Mouse (Mus musculus) liver, adult 2 months (tissue): Measurements from ENCODE around the gene Adh1. TPM values are rescaled to one million over a fixed set of nuclear protein-coding genes. Genes with fewer than 3 reads are reported as not detected.

Experiments
- DNase-seq: peaks from one replicate; pipeline ENCODE4 v3.0.0-alpha.2; 2011; ENCODE audit warnings: low read depth, low spot score; ENCODE audit errors: extremely low read depth
- H3K27ac ChIP-seq: fragments of 200-500 bp; replicated peaks from 2 replicates; pipeline ENCODE4 v1.5.1; 2012; ENCODE audit warnings: low read depth, mild to moderate bottlenecking, control low read depth, inconsistent platforms, low read length; ENCODE audit not compliant: insufficient read depth
- H3K27me3 ChIP-seq: fragments of 200-500 bp; 2 replicates; pipeline ENCODE4 v1.6.1; 2012; ENCODE audit warnings: mild to moderate bottlenecking, moderate library complexity, low read length, inconsistent platforms; ENCODE audit not compliant: control insufficient read depth, insufficient read depth
- H3K36me3 ChIP-seq: fragments of 200-500 bp; 2 replicates; pipeline ENCODE4 v1.6.1; 2012; ENCODE audit warnings: low read length, inconsistent platforms; ENCODE audit not compliant: control insufficient read depth, insufficient read depth
- H3K4me1 ChIP-seq: fragments of 200-500 bp; 2 replicates; pipeline ENCODE4 v1.6.1; 2011; ENCODE audit warnings: low read length; ENCODE audit not compliant: control insufficient read depth, insufficient read depth
- H3K4me3 ChIP-seq: fragments of 200-500 bp; 2 replicates; pipeline ENCODE4 v1.5.1; 2011; ENCODE audit warnings: low read depth, mild to moderate bottlenecking, control low read depth, low read length, moderate library complexity; ENCODE audit not compliant: insufficient read depth
- H3K79me2 ChIP-seq: fragments of 200-500 bp; 2 replicates; pipeline ENCODE4 v1.6.1; 2012; ENCODE audit warnings: inconsistent platforms, mild to moderate bottlenecking, low read length, moderate library complexity; ENCODE audit not compliant: control insufficient read depth, insufficient read depth
- H3K9ac ChIP-seq: fragments of 200-500 bp; 2 replicates; pipeline ENCODE4 v1.6.1; 2012; ENCODE audit warnings: low read depth, mild to moderate bottlenecking, control low read depth, inconsistent platforms, low read length
- CTCF ChIP-seq: fragments of 200-500 bp; IDR thresholded peaks from 2 replicates; pipeline ENCODE4 v1.5.1; 2011; ENCODE audit warnings: low read depth, low read length, control low read depth
- POLR2A ChIP-seq: fragments of 200-500 bp; IDR thresholded peaks from 2 replicates; pipeline ENCODE4 v1.6.1; 2011; ENCODE audit warnings: low read length, control low read depth; ENCODE audit not compliant: insufficient read depth; ENCODE audit errors: extremely low read depth
- WGBS: fragments of 180-500 bp; shearing (Covaris S2); methylation state at CpG from one replicate; pipeline ENCODE4 v1.1.7; 2018; 5-methylcytosine and 5-hydroxymethylcytosine counted together
- polyA plus RNA-seq: library from polyadenylated mRNA; depleted of rRNA; stranded (reverse); fragments of >200 nt; gene quantifications from 2 replicates; pipeline ENCODE4 v1.2.3, GENCODE M21; 2012
- total RNA-seq: library from RNA; depleted of rRNA; stranded (reverse); fragments of >200 nt; gene quantifications from 2 replicates; pipeline ENCODE4 v1.2.3, GENCODE M21; 2014

Gene Adh1
- total and polyA plus RNA-seq, 2 experiments, result 3,191 to 3,373 TPM

DNA sequence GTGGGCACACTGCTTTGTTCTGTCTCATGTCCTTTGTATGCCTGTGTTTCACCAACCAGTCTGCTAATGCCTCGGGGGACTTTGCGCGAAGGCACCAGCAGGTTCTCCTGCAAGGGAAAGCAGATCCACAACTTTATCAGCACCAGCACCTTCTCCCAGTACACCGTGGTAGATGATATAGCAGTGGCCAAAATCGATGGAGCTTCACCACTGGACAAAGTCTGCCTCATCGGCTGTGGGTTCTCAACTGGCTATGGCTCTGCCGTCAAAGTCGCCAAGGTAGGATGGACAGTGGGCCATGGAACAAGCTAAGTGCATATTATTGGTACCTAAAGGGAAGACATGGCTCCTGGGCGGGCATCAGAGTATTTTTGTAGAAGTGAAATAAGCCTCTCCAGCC is 21.8 kb downstream of the Adh1 start:
- no peak for TF ChIP-seq CTCF
- TF ChIP-seq POLR2A, result 0 out of 2 replicates have a peak, but pooled peaks have one; percentile 5
- no peak overlapping the region for H3K27ac ChIP-seq
- peaks cover 14% of the 10 kb centered on the region for H3K4me1 ChIP-seq
- peaks cover 69% of the 10 kb centered on the region for H3K36me3 ChIP-seq
- whole genome bisulfite sequencing, result 36% methylated on average over 9 of the region's 9 CpGs
- peak overlapping the region; percentile 0; the same call in 1 of the 2 replicates for H3K4me3 ChIP-seq
- H3K9ac ChIP-seq, result peak overlapping the region; percentile 38
- no peaks in the 10 kb centered on the region for H3K27me3 ChIP-seq
- peak; percentile 80 for DNase-seq
- H3K79me2 ChIP-seq, result no peaks in the 10 kb centered on the region

GRCm38 (mm10) chr3:138283831-138284230 is 23.0 kb downstream of the Adh1 start:
- Histone ChIP-seq H3K4me1 (peaks cover 14% of the 10 kb centered on the region), H3K27ac (no peak overlapping the region), H3K79me2 (no peaks in the 10 kb centered on the region), H3K4me3 (no peak overlapping the region), H3K36me3 (peaks cover 78% of the 10 kb centered on the region), H3K27me3 (no peaks in the 10 kb centered on the region), H3K9ac (no peak overlapping the region)
- TF ChIP-seq POLR2A, result no peak
- no peak for TF ChIP-seq CTCF
- 69% methylated on average over 1 of the region's 1 CpGs for WGBS
- DNase-seq, result peak; percentile 35

- no peaks in the 10 kb centered on the region for H3K27me3 ChIP-seq
- no peak for TF ChIP-seq POLR2A
- TF ChIP-seq CTCF, result no peak
- H3K4me1 ChIP-seq, result peaks cover 11% of the 10 kb centered on the region
- no peak for DNase-seq
- 53% methylated on average over 7 of the region's 7 CpGs for WGBS
- H3K27ac ChIP-seq, result peak overlapping the region; percentile 38; the same call in 1 of the 2 replicates
- no peaks in the 10 kb centered on the region for H3K79me2 ChIP-seq
- no peak overlapping the region for H3K4me3 ChIP-seq
- H3K9ac ChIP-seq, result 0 out of 2 replicates have a peak overlapping the region, but pooled peaks have one; percentile 25
- H3K36me3 ChIP-seq, result peaks cover 85% of the 10 kb centered on the region
These were observed 25.2 kb downstream of the Adh1 start for GRCm38 (mm10) chr3:138285986-138286385.

GRCm38 (mm10) chr3:138287686-138288085 is 26.9 kb downstream of the Adh1 start:
- Histone ChIP-seq H3K4me1 (peaks cover 6% of the 10 kb centered on the region; the same call in 1 of the 2 replicates), H3K27me3 (no peaks in the 10 kb centered on the region), H3K36me3 (peaks cover 81% of the 10 kb centered on the region), H3K27ac (no peak overlapping the region), H3K79me2 (no peaks in the 10 kb centered on the region), H3K9ac (no peak overlapping the region), H3K4me3 (no peak overlapping the region)
- no peak for TF ChIP-seq CTCF
- no peak for TF ChIP-seq POLR2A
- 53% methylated on average over 4 of the region's 4 CpGs for WGBS
- DNase-seq, result no peak

GRCm38 (mm10) chr3:138290672-138291071 is 29.9 kb downstream of the Adh1 start:
- H3K27me3 ChIP-seq, result no peaks in the 10 kb centered on the region
- 0 out of 2 replicates have a peak, but pooled peaks cover 3% of the 10 kb centered on the region for H3K4me1 ChIP-seq
- H3K36me3 ChIP-seq, result peaks cover 57% of the 10 kb centered on the region
- TF ChIP-seq CTCF (no peak), POLR2A (no peak)
- no peak overlapping the region for H3K4me3 ChIP-seq
- WGBS, result 74% methylated on average over 2 of the region's 2 CpGs
- no peak overlapping the region for H3K27ac ChIP-seq
- no peak overlapping the region for H3K9ac ChIP-seq
- DNase-seq, result no peak
- no peaks in the 10 kb centered on the region for H3K79me2 ChIP-seq

DNA sequence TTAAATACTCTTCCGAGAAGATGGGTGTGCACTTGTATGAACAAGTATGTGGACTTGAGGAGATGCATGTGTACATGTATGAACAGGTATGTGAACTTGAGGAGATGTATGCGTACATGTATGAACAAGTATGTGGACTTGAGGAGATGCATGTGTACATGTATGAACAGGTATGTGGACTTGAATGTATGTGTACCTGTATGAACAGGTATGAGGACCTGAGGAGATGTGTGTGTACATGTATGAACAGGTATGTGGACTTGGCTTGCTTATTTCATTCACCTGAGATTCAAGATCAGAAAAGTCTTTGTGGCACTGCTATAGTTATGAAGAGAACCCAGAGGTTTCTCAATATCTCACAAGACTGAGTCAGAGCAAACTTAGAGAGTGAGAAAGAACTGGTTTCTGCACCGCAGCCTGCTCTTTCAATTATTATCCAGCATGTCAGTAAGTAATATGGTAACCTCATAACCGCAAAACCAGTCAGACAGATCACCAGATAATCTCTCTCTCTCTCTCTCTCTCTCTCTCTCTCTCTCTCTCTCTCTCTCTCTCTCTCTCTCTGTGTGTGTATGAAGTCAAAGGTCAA is 30.8 kb downstream of the Adh1 start:
- no peak for TF ChIP-seq CTCF
- no peak for TF ChIP-seq POLR2A
- DNase-seq, result peak; percentile 67
- Histone ChIP-seq H3K36me3 (peaks cover 47% of the 10 kb centered on the region), H3K9ac (no peak overlapping the region), H3K27me3 (no peaks in the 10 kb centered on the region), H3K79me2 (no peaks in the 10 kb centered on the region), H3K4me3 (no peak overlapping the region), H3K27ac (no peak overlapping the region; the same call in 1 of the 2 replicates), H3K4me1 (no peaks in the 10 kb centered on the region)
- 54% methylated on average over 4 of the region's 4 CpGs for WGBS
